Mouse (Mus musculus): ENCODE results near the gene Ptgfrn. TPM values are rescaled to one million over a fixed set of nuclear protein-coding genes. Genes with fewer than 3 reads are reported as not detected.

Ptgfrn gene
- polyA plus RNA-seq, 1 experiment from 2014 or later = 4.7 TPM

GRCm38 (mm10) chr3:101015254-101015653, 94.8 kb downstream of the Ptgfrn start:
- no peak for ATAC-seq (ENCODE audit: low FRiP score, low TSS enrichment)
- Histone ChIP-seq H3K27me3 (ENCODE audit: control insufficient read depth, insufficient read depth, low read length) (no peaks in the 10 kb centered on the region), H3K36me3 (ENCODE audit: control insufficient read depth, insufficient read depth, low read length) (no peaks in the 10 kb centered on the region), H3K9me3 (ENCODE audit: control insufficient read depth, low read length) (no peaks in the 10 kb centered on the region), H3K4me2 (replicated peaks; ENCODE audit: low read depth, low read length) (no peak overlapping the region), H3K4me1 (ENCODE audit: control insufficient read depth, insufficient read depth, low read length) (no peaks in the 10 kb centered on the region), H3K27ac (ENCODE audit: low read depth, low read length) (no peak overlapping the region; the same call in 1 of the 2 replicates), H3K9ac (ENCODE audit: low read depth, low read length) (no peak overlapping the region), H3K4me3 (ENCODE audit: low read length) (no peak overlapping the region)
- WGBS = 40% methylated on average over 4 of the region's 4 CpGs

- no peak for ATAC-seq (ENCODE audit: low FRiP score, low TSS enrichment)
- H3K9ac ChIP-seq (ENCODE audit: low read depth, low read length) = no peak overlapping the region
- WGBS = 94% methylated on average over 3 of the region's 3 CpGs
- H3K4me2 ChIP-seq (replicated peaks; ENCODE audit: low read depth, low read length) = no peak overlapping the region
- no peak overlapping the region for H3K27ac ChIP-seq (ENCODE audit: low read depth, low read length)
- no peaks in the 10 kb centered on the region for H3K36me3 ChIP-seq (ENCODE audit: control insufficient read depth, insufficient read depth, low read length)
- no peak overlapping the region for H3K4me3 ChIP-seq (ENCODE audit: low read length)
- no peaks in the 10 kb centered on the region for H3K4me1 ChIP-seq (ENCODE audit: control insufficient read depth, insufficient read depth, low read length)
- H3K9me3 ChIP-seq (ENCODE audit: control insufficient read depth, low read length) = no peaks in the 10 kb centered on the region
- H3K27me3 ChIP-seq (ENCODE audit: control insufficient read depth, insufficient read depth, low read length) = no peaks in the 10 kb centered on the region
Observed at GRCm38 (mm10) chr3:101013536-101013935, 96.5 kb downstream of the Ptgfrn start.

GRCm38 (mm10) chr3:101013005-101013404, 97.1 kb downstream of the Ptgfrn start:
- Histone ChIP-seq H3K4me3 (ENCODE audit: low read length) (no peak overlapping the region), H3K9ac (ENCODE audit: low read depth, low read length) (no peak overlapping the region), H3K9me3 (ENCODE audit: control insufficient read depth, low read length) (no peaks in the 10 kb centered on the region), H3K36me3 (ENCODE audit: control insufficient read depth, insufficient read depth, low read length) (no peaks in the 10 kb centered on the region), H3K27me3 (ENCODE audit: control insufficient read depth, insufficient read depth, low read length) (no peaks in the 10 kb centered on the region), H3K4me2 (replicated peaks; ENCODE audit: low read depth, low read length) (no peak overlapping the region), H3K27ac (ENCODE audit: low read depth, low read length) (no peak overlapping the region), H3K4me1 (ENCODE audit: control insufficient read depth, insufficient read depth, low read length) (no peaks in the 10 kb centered on the region)
- ATAC-seq (ENCODE audit: low FRiP score, low TSS enrichment) = no peak
- 91% methylated on average over 10 of the region's 10 CpGs for WGBS

GRCm38 (mm10) chr3:101012597-101012996, 97.5 kb downstream of the Ptgfrn start:
- Histone ChIP-seq H3K4me3 (ENCODE audit: low read length) (no peak overlapping the region), H3K4me1 (ENCODE audit: control insufficient read depth, insufficient read depth, low read length) (no peaks in the 10 kb centered on the region), H3K4me2 (replicated peaks; ENCODE audit: low read depth, low read length) (no peak overlapping the region), H3K36me3 (ENCODE audit: control insufficient read depth, insufficient read depth, low read length) (no peaks in the 10 kb centered on the region), H3K27me3 (ENCODE audit: control insufficient read depth, insufficient read depth, low read length) (no peaks in the 10 kb centered on the region), H3K9ac (ENCODE audit: low read depth, low read length) (no peak overlapping the region), H3K9me3 (ENCODE audit: control insufficient read depth, low read length) (no peaks in the 10 kb centered on the region), H3K27ac (ENCODE audit: low read depth, low read length) (no peak overlapping the region)
- 87% methylated on average over 8 of the region's 8 CpGs for WGBS
- no peak for ATAC-seq (ENCODE audit: low FRiP score, low TSS enrichment)

GRCm38 (mm10) chr3:101012131-101012571, 97.9 kb downstream of the Ptgfrn start:
- Histone ChIP-seq H3K4me3 (ENCODE audit: low read length) (no peak overlapping the region), H3K9ac (ENCODE audit: low read depth, low read length) (no peak overlapping the region), H3K4me1 (ENCODE audit: control insufficient read depth, insufficient read depth, low read length) (no peaks in the 10 kb centered on the region), H3K9me3 (ENCODE audit: control insufficient read depth, low read length) (no peaks in the 10 kb centered on the region), H3K4me2 (replicated peaks; ENCODE audit: low read depth, low read length) (no peak overlapping the region), H3K27ac (ENCODE audit: low read depth, low read length) (no peak overlapping the region), H3K27me3 (ENCODE audit: control insufficient read depth, insufficient read depth, low read length) (no peaks in the 10 kb centered on the region), H3K36me3 (ENCODE audit: control insufficient read depth, insufficient read depth, low read length) (no peaks in the 10 kb centered on the region)
- 53% methylated on average over 10 of the region's 10 CpGs for WGBS
- no peak for ATAC-seq (ENCODE audit: low FRiP score, low TSS enrichment)

- no peak for ATAC-seq (ENCODE audit: low FRiP score, low TSS enrichment)
- no peaks in the 10 kb centered on the region for H3K4me1 ChIP-seq (ENCODE audit: control insufficient read depth, insufficient read depth, low read length)
- WGBS = 57% methylated on average over 5 of the region's 5 CpGs
- no peak overlapping the region for H3K4me3 ChIP-seq (ENCODE audit: low read length)
- H3K4me2 ChIP-seq (replicated peaks; ENCODE audit: low read depth, low read length) = no peak overlapping the region
- H3K9me3 ChIP-seq (ENCODE audit: control insufficient read depth, low read length) = no peaks in the 10 kb centered on the region
- H3K27me3 ChIP-seq (ENCODE audit: control insufficient read depth, insufficient read depth, low read length) = no peaks in the 10 kb centered on the region
- H3K27ac ChIP-seq (ENCODE audit: low read depth, low read length) = no peak overlapping the region
- H3K9ac ChIP-seq (ENCODE audit: low read depth, low read length) = no peak overlapping the region
- no peaks in the 10 kb centered on the region for H3K36me3 ChIP-seq (ENCODE audit: control insufficient read depth, insufficient read depth, low read length)
Observed at GRCm38 (mm10) chr3:101011203-101011600, 98.9 kb downstream of the Ptgfrn start.

- H3K9me3 ChIP-seq (ENCODE audit: control insufficient read depth, low read length) = no peaks in the 10 kb centered on the region
- H3K4me2 ChIP-seq (replicated peaks; ENCODE audit: low read depth, low read length) = no peak overlapping the region
- H3K36me3 ChIP-seq (ENCODE audit: control insufficient read depth, insufficient read depth, low read length) = no peaks in the 10 kb centered on the region
- no peak overlapping the region for H3K27ac ChIP-seq (ENCODE audit: low read depth, low read length)
- no peak overlapping the region for H3K9ac ChIP-seq (ENCODE audit: low read depth, low read length)
- H3K4me1 ChIP-seq (ENCODE audit: control insufficient read depth, insufficient read depth, low read length) = no peaks in the 10 kb centered on the region
- H3K4me3 ChIP-seq (ENCODE audit: low read length) = no peak overlapping the region
- 96% methylated on average over 4 of the region's 4 CpGs for WGBS
- H3K27me3 ChIP-seq (ENCODE audit: control insufficient read depth, insufficient read depth, low read length) = no peaks in the 10 kb centered on the region
- ATAC-seq (ENCODE audit: low FRiP score, low TSS enrichment) = no peak
Observed at GRCm38 (mm10) chr3:101010589-101011202, 99.4 kb downstream of the Ptgfrn start.

- WGBS = 56% methylated on average over 5 of the region's 5 CpGs
- no peaks in the 10 kb centered on the region for H3K4me1 ChIP-seq (ENCODE audit: control insufficient read depth, insufficient read depth, low read length)
- no peaks in the 10 kb centered on the region for H3K9me3 ChIP-seq (ENCODE audit: control insufficient read depth, low read length)
- no peaks in the 10 kb centered on the region for H3K27me3 ChIP-seq (ENCODE audit: control insufficient read depth, insufficient read depth, low read length)
- H3K36me3 ChIP-seq (ENCODE audit: control insufficient read depth, insufficient read depth, low read length) = no peaks in the 10 kb centered on the region
- no peak overlapping the region for H3K9ac ChIP-seq (ENCODE audit: low read depth, low read length)
- no peak overlapping the region for H3K4me3 ChIP-seq (ENCODE audit: low read length)
- H3K27ac ChIP-seq (ENCODE audit: low read depth, low read length) = no peak overlapping the region
- ATAC-seq (ENCODE audit: low FRiP score, low TSS enrichment) = no peak
- H3K4me2 ChIP-seq (replicated peaks; ENCODE audit: low read depth, low read length) = no peak overlapping the region
Observed at GRCm38 (mm10) chr3:101007112-101007782, 102.8 kb downstream of the Ptgfrn start.

- Histone ChIP-seq H3K36me3 (ENCODE audit: control insufficient read depth, insufficient read depth, low read length) (no peaks in the 10 kb centered on the region), H3K4me2 (replicated peaks; ENCODE audit: low read depth, low read length) (no peak overlapping the region), H3K9ac (ENCODE audit: low read depth, low read length) (no peak overlapping the region), H3K27ac (ENCODE audit: low read depth, low read length) (no peak overlapping the region), H3K4me1 (ENCODE audit: control insufficient read depth, insufficient read depth, low read length) (no peaks in the 10 kb centered on the region), H3K27me3 (ENCODE audit: control insufficient read depth, insufficient read depth, low read length) (no peaks in the 10 kb centered on the region), H3K4me3 (ENCODE audit: low read length) (no peak overlapping the region), H3K9me3 (ENCODE audit: control insufficient read depth, low read length) (no peaks in the 10 kb centered on the region)
- WGBS = 79% methylated on average over 6 of the region's 6 CpGs
- no peak for ATAC-seq (ENCODE audit: low FRiP score, low TSS enrichment)
Observed at GRCm38 (mm10) chr3:101005392-101005791, 104.7 kb downstream of the Ptgfrn start.
